Mouse (Mus musculus): ENCODE measurements around the gene Pnck. TPM values are rescaled to one million over a fixed set of nuclear protein-coding genes. Genes with fewer than 3 reads are reported as not detected.

Gene Pnck
- polyA plus RNA-seq, 1 experiment from 2014 or later, result 14.1 TPM

DNA sequence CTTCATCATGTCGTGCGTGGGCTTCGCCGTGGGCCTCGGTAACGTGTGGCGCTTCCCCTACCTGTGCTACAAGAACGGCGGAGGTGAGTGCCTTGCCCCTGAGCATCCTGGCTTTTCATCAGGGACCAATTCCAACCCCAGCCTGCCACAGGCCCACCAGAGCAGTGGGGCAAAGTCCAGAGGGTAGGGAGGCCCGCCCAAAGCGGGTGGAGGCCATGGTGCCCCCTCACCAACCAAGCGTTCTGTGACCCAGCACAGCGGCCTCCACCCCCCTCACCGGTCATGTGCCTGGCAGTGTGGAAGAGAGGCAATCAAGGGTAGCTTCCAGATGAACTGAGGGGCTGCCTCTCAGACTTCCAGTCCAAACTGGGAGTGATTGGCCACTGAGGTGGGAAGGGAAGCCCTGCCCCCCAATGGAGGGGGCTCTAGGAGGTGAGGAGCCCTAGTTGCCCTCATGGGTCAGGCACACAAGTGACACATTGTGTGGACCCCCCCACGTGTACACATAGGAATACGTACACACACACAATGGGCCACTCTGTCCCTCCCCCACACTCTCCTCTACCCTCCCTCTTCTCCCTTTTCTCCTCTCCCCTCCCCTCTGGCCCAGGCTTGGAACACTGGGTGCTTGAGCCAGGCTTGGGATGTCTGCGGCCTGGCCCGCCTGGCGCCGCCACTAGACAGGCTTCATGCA, 14.2 kb upstream of the Pnck start:
- H3K9me3 ChIP-seq (ENCODE audit: control insufficient read depth, low read length), result no peaks in the 10 kb centered on the region
- peaks cover 12% of the 10 kb centered on the region; the same call in 1 of the 2 replicates for H3K36me3 ChIP-seq (ENCODE audit: control insufficient read depth, insufficient read depth, low read length)
- no peak overlapping the region for H3K27ac ChIP-seq (ENCODE audit: low read depth, low read length)
- peak overlapping the region; percentile 72 for H3K4me2 ChIP-seq (replicated peaks; ENCODE audit: low read depth, low read length)
- H3K4me3 ChIP-seq (ENCODE audit: low read length), result peak overlapping the region; percentile 54
- peak overlapping the region; percentile 79 for H3K9ac ChIP-seq (ENCODE audit: low read depth, low read length)
- ATAC-seq (ENCODE audit: low FRiP score, low TSS enrichment), result peak; percentile 68
- no peaks in the 10 kb centered on the region for H3K27me3 ChIP-seq (ENCODE audit: control insufficient read depth, insufficient read depth, low read length)
- no peaks in the 10 kb centered on the region for H3K4me1 ChIP-seq (ENCODE audit: control insufficient read depth, insufficient read depth, low read length)
- WGBS, result 31% methylated on average over 20 of the region's 20 CpGs

DNA sequence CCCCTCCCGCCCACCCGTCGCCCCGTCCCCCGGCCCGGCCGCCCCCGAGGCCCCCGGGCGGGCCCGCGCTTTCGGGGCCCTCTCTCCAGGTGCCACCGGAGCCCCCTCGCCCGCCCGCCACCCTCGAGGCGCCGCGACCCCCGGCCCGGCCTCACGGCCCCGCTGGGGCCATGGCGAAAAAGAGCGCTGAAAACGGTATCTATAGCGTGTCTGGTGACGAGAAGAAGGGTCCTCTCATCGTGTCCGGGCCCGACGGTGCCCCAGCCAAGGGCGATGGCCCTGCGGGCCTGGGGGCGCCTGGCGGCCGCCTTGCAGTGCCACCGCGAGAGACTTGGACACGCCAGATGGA, 13.7 kb upstream of the Pnck start:
- H3K9me3 ChIP-seq (ENCODE audit: control insufficient read depth, low read length), result no peaks in the 10 kb centered on the region
- WGBS, result 25% methylated on average over 37 of the region's 42 CpGs
- H3K27ac ChIP-seq (ENCODE audit: low read depth, low read length), result no peak overlapping the region
- peak overlapping the region; percentile 54 for H3K4me3 ChIP-seq (ENCODE audit: low read length)
- H3K27me3 ChIP-seq (ENCODE audit: control insufficient read depth, insufficient read depth, low read length), result no peaks in the 10 kb centered on the region
- ATAC-seq (ENCODE audit: low FRiP score, low TSS enrichment), result peak; percentile 26
- peaks cover 10% of the 10 kb centered on the region; the same call in 1 of the 2 replicates for H3K36me3 ChIP-seq (ENCODE audit: control insufficient read depth, insufficient read depth, low read length)
- peak overlapping the region; percentile 79 for H3K9ac ChIP-seq (ENCODE audit: low read depth, low read length)
- H3K4me1 ChIP-seq (ENCODE audit: control insufficient read depth, insufficient read depth, low read length), result no peaks in the 10 kb centered on the region
- H3K4me2 ChIP-seq (replicated peaks; ENCODE audit: low read depth, low read length), result peak overlapping the region; percentile 72

DNA sequence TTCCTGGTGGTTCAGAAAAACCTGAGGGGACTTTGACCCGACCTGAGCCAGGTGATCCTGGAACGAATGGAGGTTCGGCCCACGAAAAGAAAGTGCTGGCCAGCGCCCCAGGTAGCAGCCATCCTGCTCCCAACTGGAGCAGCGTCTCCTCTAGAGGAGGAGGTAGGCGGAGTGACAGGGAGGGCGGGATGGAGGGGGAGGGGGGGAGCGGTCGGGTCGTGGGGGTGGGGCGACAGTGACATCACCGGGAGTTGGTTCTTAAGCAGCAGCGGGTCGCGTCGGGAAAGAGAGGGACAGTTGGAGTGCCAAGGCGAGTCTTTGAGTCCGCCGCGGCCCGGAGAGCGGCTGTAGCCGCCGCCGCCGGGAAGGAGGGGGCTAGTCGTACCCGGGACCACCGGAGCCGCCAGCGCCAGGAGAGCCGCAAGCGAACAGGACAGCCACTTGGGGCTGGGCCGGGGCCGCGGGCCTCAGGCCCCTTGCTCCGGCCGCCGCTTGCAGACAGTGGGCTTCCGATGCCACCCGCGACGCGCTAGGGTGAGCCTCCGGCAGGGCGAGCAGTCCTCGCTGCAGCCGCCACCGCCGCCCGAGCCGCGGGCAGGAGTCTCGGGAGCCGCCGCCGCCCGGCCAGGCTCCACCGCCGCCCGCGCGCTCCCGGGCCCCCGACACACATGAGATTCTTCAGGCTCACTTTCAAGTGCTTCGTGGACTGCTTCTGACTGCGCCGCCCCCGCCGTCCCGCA, 13.1 kb upstream of the Pnck start, which contains the start of gene Slc6a8:
Slc6a8 (plus strand) TSS at position 272 of the 740 bp plus-strand sequence.
- Histone ChIP-seq H3K36me3 (ENCODE audit: control insufficient read depth, insufficient read depth, low read length) (peaks cover 5% of the 10 kb centered on the region; the same call in 1 of the 2 replicates), H3K9me3 (ENCODE audit: control insufficient read depth, low read length) (no peaks in the 10 kb centered on the region), H3K27ac (ENCODE audit: low read depth, low read length) (no peak within 1 kb of the TSS), H3K9ac (ENCODE audit: low read depth, low read length) (peak within 1 kb of the TSS; percentile 79), H3K4me1 (ENCODE audit: control insufficient read depth, insufficient read depth, low read length) (no peaks in the 10 kb centered on the region), H3K4me2 (replicated peaks; ENCODE audit: low read depth, low read length) (peak within 1 kb of the TSS; percentile 72), H3K27me3 (ENCODE audit: control insufficient read depth, insufficient read depth, low read length) (no peaks in the 10 kb centered on the region), H3K4me3 (ENCODE audit: low read length) (peak within 1 kb of the TSS; percentile 54)
- ATAC-seq (ENCODE audit: low FRiP score, low TSS enrichment), result peak; percentile 64
- WGBS, result 32% methylated on average over 58 of the region's 72 CpGs

DNA sequence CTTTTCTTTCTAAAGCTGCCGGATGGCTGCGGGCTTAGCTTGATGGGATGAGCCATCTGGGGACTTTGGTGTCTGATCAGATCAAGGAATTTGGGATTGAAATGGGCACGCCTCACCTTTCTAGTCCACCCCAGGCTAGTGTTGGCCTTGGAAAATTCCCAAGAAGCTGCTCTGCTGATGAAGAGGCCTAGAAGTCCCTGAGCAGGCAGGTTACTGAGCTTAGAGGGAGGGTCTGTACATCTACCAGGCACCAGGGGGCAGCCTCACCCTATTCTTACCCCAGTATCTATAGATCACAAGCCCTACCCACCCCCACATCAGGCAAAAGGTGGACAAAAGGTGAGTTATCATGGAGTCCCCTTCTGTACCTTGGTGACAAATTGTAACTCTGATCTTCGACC, 12.1 kb upstream of the Pnck start:
- WGBS, result 61% methylated on average over 4 of the region's 4 CpGs
- Histone ChIP-seq H3K36me3 (ENCODE audit: control insufficient read depth, insufficient read depth, low read length) (peaks cover 3% of the 10 kb centered on the region; the same call in 1 of the 2 replicates), H3K4me1 (ENCODE audit: control insufficient read depth, insufficient read depth, low read length) (no peaks in the 10 kb centered on the region), H3K4me3 (ENCODE audit: low read length) (no peak overlapping the region), H3K27ac (ENCODE audit: low read depth, low read length) (no peak overlapping the region), H3K9ac (ENCODE audit: low read depth, low read length) (no peak overlapping the region), H3K27me3 (ENCODE audit: control insufficient read depth, insufficient read depth, low read length) (no peaks in the 10 kb centered on the region), H3K9me3 (ENCODE audit: control insufficient read depth, low read length) (no peaks in the 10 kb centered on the region), H3K4me2 (replicated peaks; ENCODE audit: low read depth, low read length) (no peak overlapping the region)
- peak; percentile 67 for ATAC-seq (ENCODE audit: low FRiP score, low TSS enrichment)

DNA sequence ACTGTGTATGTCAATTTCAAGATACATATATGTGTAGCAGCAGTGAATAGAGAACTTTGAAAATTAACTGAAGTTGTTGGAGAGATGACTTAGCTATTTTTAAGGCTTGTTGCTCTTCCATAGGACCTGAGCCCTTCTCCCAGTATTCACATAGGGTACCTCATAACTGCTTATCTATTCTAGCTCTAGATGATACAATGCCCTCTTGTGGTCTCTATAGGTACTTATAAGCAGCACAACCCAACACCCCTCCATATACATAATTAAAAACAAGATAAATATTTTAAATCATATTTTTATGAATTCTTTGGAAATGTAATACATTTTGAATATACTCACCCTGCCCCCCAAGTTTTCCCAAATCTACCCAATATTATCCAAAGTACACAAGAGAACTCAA, 3.2 kb upstream of the Pnck start:
- Histone ChIP-seq H3K27me3 (ENCODE audit: control insufficient read depth, insufficient read depth, low read length) (no peaks in the 10 kb centered on the region), H3K9me3 (ENCODE audit: control insufficient read depth, low read length) (no peaks in the 10 kb centered on the region), H3K4me1 (ENCODE audit: control insufficient read depth, insufficient read depth, low read length) (no peaks in the 10 kb centered on the region), H3K4me3 (ENCODE audit: low read length) (no peak overlapping the region), H3K27ac (ENCODE audit: low read depth, low read length) (no peak overlapping the region), H3K9ac (ENCODE audit: low read depth, low read length) (no peak overlapping the region), H3K36me3 (ENCODE audit: control insufficient read depth, insufficient read depth, low read length) (no peaks in the 10 kb centered on the region), H3K4me2 (replicated peaks; ENCODE audit: low read depth, low read length) (no peak overlapping the region)
- ATAC-seq (ENCODE audit: low FRiP score, low TSS enrichment), result no peak

DNA sequence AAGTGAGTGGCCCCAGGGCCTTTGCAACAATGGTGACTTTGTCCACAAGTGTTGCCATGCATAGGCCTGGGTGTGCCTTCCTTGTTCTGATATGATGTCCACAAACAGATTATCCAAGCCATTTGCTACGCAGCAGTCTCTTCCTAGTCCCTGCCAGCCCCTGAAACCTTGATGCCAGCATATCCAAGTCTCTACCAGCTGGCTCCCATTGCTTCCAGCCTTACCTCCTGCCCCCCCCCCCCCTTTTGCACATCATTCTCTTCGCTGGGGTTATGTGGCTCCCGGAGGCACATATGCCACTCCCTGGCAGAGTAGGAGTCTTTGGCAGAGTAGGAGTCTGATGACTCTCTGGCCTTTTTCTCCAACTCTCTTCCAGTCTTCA, 358 bp upstream of the Pnck start:
- no peak overlapping the region for H3K27ac ChIP-seq (ENCODE audit: low read depth, low read length)
- H3K27me3 ChIP-seq (ENCODE audit: control insufficient read depth, insufficient read depth, low read length), result no peaks in the 10 kb centered on the region
- peak overlapping the region; percentile 46; the same call in 1 of the 2 replicates for H3K4me3 ChIP-seq (ENCODE audit: low read length)
- no peaks in the 10 kb centered on the region for H3K9me3 ChIP-seq (ENCODE audit: control insufficient read depth, low read length)
- peak overlapping the region; percentile 67 for H3K4me2 ChIP-seq (replicated peaks; ENCODE audit: low read depth, low read length)
- WGBS, result 63% methylated on average over 3 of the region's 3 CpGs
- no peaks in the 10 kb centered on the region for H3K36me3 ChIP-seq (ENCODE audit: control insufficient read depth, insufficient read depth, low read length)
- no peak for ATAC-seq (ENCODE audit: low FRiP score, low TSS enrichment)
- no peaks in the 10 kb centered on the region for H3K4me1 ChIP-seq (ENCODE audit: control insufficient read depth, insufficient read depth, low read length)
- H3K9ac ChIP-seq (ENCODE audit: low read depth, low read length), result no peak overlapping the region

DNA sequence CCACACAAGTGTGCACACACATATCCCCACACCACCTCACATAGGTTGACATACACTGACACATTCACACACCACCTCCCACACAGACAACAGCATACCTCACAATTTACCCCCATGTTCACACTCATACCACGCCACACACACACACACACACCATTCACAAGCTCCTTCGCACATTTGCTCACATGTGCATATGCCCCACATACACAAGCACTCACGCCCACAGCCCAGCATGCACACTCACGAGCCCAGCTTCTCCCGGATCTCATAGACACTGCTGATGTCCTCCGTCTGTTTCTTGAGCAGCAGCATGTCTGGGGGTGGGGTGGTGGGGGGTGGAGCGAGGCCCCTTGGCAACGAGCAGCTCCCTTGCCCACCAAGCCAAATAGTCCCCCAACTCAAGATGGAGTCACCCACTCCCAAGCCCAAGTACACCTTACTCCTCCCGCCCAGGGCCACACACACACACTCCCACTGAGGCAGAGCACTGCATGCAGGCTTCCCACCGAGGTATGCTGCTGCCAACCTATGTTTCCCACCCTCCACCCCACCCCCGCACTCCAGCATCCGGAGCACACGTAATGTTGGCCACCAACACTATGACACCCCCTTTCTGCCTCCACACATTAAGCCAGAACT, 862 bp downstream of the Pnck start:
- Histone ChIP-seq H3K36me3 (ENCODE audit: control insufficient read depth, insufficient read depth, low read length) (no peaks in the 10 kb centered on the region), H3K4me1 (ENCODE audit: control insufficient read depth, insufficient read depth, low read length) (no peaks in the 10 kb centered on the region), H3K4me2 (replicated peaks; ENCODE audit: low read depth, low read length) (peak overlapping the region; percentile 67), H3K4me3 (ENCODE audit: low read length) (peak overlapping the region; percentile 46), H3K9me3 (ENCODE audit: control insufficient read depth, low read length) (no peaks in the 10 kb centered on the region), H3K27me3 (ENCODE audit: control insufficient read depth, insufficient read depth, low read length) (no peaks in the 10 kb centered on the region), H3K9ac (ENCODE audit: low read depth, low read length) (no peak overlapping the region; the same call in 1 of the 2 replicates), H3K27ac (ENCODE audit: low read depth, low read length) (no peak overlapping the region)
- ATAC-seq (ENCODE audit: low FRiP score, low TSS enrichment), result peak; percentile 19; the same call in 1 of the 2 replicates
- 59% methylated on average over 13 of the region's 13 CpGs for WGBS

DNA sequence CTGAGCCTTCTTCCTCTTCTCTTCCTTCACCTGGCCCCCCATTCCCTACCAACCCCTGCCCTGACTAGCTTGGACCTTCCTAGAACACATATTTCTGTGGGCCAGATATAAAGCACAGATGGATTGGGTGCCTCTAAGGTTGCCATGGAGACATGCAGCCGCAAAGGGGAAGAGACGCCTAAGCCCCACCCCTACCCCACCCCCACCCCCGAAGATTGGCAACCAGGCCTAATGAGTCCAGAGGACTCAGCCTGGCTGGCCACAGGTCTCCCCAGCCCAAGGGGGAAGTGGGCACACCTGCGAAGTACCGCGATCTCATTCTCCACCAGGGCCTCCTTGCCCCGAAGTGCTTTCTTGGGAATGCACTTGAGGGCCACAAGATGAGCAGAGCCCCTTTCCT, 1.5 kb downstream of the Pnck start:
- Histone ChIP-seq H3K27ac (ENCODE audit: low read depth, low read length) (no peak overlapping the region), H3K36me3 (ENCODE audit: control insufficient read depth, insufficient read depth, low read length) (no peaks in the 10 kb centered on the region), H3K27me3 (ENCODE audit: control insufficient read depth, insufficient read depth, low read length) (no peaks in the 10 kb centered on the region), H3K4me2 (replicated peaks; ENCODE audit: low read depth, low read length) (no peak overlapping the region), H3K9ac (ENCODE audit: low read depth, low read length) (no peak overlapping the region), H3K4me1 (ENCODE audit: control insufficient read depth, insufficient read depth, low read length) (no peaks in the 10 kb centered on the region), H3K4me3 (ENCODE audit: low read length) (no peak overlapping the region), H3K9me3 (ENCODE audit: control insufficient read depth, low read length) (no peaks in the 10 kb centered on the region)
- 60% methylated on average over 7 of the region's 7 CpGs for WGBS
- no peak for ATAC-seq (ENCODE audit: low FRiP score, low TSS enrichment)

DNA sequence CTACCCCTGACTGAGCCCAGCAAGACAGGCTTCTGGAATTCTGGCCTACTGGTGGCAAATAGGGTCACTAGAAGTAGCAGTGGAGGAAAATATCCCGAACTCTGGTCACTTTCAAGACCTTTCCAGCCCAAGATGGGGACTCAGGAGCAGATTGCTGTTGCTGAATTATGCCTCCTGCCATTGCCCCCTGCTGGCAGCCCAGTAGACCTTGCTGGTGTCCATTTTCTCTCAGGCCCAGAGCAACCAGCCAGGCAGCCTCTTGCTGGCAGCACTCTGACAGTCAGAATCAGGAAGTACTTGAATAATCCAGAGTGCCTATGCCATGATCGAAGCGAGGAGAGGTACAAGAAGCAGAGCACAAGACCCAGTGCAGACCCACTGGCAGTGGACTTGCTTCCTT, 4.4 kb downstream of the Pnck start:
- no peaks in the 10 kb centered on the region for H3K27me3 ChIP-seq (ENCODE audit: control insufficient read depth, insufficient read depth, low read length)
- 74% methylated on average over 3 of the region's 3 CpGs for WGBS
- no peaks in the 10 kb centered on the region for H3K36me3 ChIP-seq (ENCODE audit: control insufficient read depth, insufficient read depth, low read length)
- H3K4me2 ChIP-seq (replicated peaks; ENCODE audit: low read depth, low read length), result no peak overlapping the region
- H3K4me3 ChIP-seq (ENCODE audit: low read length), result no peak overlapping the region
- ATAC-seq (ENCODE audit: low FRiP score, low TSS enrichment), result no peak
- H3K27ac ChIP-seq (ENCODE audit: low read depth, low read length), result no peak overlapping the region
- no peaks in the 10 kb centered on the region for H3K9me3 ChIP-seq (ENCODE audit: control insufficient read depth, low read length)
- no peaks in the 10 kb centered on the region for H3K4me1 ChIP-seq (ENCODE audit: control insufficient read depth, insufficient read depth, low read length)
- no peak overlapping the region for H3K9ac ChIP-seq (ENCODE audit: low read depth, low read length)
